Mouse (Mus musculus) 3134 (cell line): ENCODE measurements around the gene Glo1.

ENCODE experiments used
- DNase-seq: peaks from one replicate; pipeline ENCODE4 v3.0.0-alpha.2; 2011; ENCODE audit warnings: low spot score; ENCODE audit not compliant: insufficient read length; ENCODE audit errors: extremely low read depth

Gene Glo1

GRCm38 (mm10) chr17:30549899-30550773 is 76.5 kb downstream of the Glo1 start:
- no peak for DNase-seq

GRCm38 (mm10) chr17:30539098-30539497 is 87.6 kb downstream of the Glo1 start:
- DNase-seq: no peak

- DNase-seq: no peak
Observed at GRCm38 (mm10) chr17:30536651-30537050, 90.0 kb downstream of the Glo1 start.
